Mouse (Mus musculus) bone marrow, adult 2 months (tissue): ENCODE data around the gene Pdia4.

Experiments
- CTCF ChIP-seq: fragments of 200-500 bp; IDR thresholded peaks from 2 replicates; pipeline ENCODE4 v1.5.1; 2011; ENCODE audit warnings: low read length, control low read depth; ENCODE audit not compliant: control insufficient read depth, insufficient read depth
- POLR2A ChIP-seq: fragments of 200-500 bp; IDR thresholded peaks from 2 replicates; pipeline ENCODE4 v1.6.1; 2011; ENCODE audit warnings: low read depth, mild to moderate bottlenecking, control low read depth, low read length, borderline replicate concordance; ENCODE audit not compliant: control insufficient read depth

DNA sequence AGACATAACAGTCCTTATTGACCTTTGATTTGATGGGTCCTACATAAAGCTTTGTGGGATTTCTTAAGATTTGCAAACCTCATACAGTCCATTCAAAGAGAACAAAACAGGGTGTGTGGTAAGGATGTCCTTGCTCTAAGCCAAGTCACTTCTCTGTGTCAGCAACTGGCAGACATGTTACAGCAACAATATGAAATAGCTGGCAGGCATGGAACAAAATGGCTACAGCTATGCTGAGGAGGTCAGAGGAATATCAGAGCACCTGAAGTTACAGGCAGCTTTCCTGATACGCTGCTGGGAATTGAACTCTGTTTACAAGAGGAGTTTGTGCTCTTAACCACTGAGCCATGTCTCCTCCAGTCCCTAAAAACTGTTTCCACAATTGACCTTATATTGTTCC lies 19.0 kb upstream of the Pdia4 start:
- TF ChIP-seq POLR2A (no peak), CTCF (no peak)
